Mouse (Mus musculus) hindbrain, embryonic 10.5 days (tissue): ENCODE data around the gene Gm14327. TPM values are rescaled to one million over a fixed set of nuclear protein-coding genes. Genes with fewer than 3 reads are reported as not detected.
"Not testable (repeated sequence)": the region's sequence is repeated elsewhere in the genome, so short reads cannot be mapped to it uniquely, and the experiment has no call there.

Source experiments
- DNase-seq: peaks from one replicate; pipeline ENCODE4 v3.0.0-alpha.2; 2017; ENCODE audit warnings: low spot score
- H3K27ac ChIP-seq: fragments of 300-500 bp; sonication (generic); 2 replicates; pipeline ENCODE4 v1.5.1; 2016; ENCODE audit warnings: mild to moderate bottlenecking, moderate library complexity
- H3K27me3 ChIP-seq: fragments of 300-500 bp; sonication (generic); 2 replicates; pipeline ENCODE4 v1.6.1; 2016; ENCODE audit warnings: mild to moderate bottlenecking; ENCODE audit not compliant: poor library complexity, insufficient read depth, severe bottlenecking
- H3K36me3 ChIP-seq: fragments of 300-500 bp; sonication (generic); 2 replicates; pipeline ENCODE4 v1.6.1; 2016; ENCODE audit warnings: mild to moderate bottlenecking, moderate library complexity
- H3K4me1 ChIP-seq: fragments of 300-500 bp; sonication (generic); replicated peaks from 2 replicates; pipeline ENCODE4 v1.6.1; 2016; ENCODE audit warnings: mild to moderate bottlenecking
- H3K4me3 ChIP-seq: fragments of 300-500 bp; sonication (generic); 2 replicates; pipeline ENCODE4 v1.5.1; 2016; ENCODE audit warnings: mild to moderate bottlenecking, moderate library complexity
- H3K9me3 ChIP-seq: fragments of 300-500 bp; sonication (generic); 2 replicates; pipeline ENCODE4 v1.6.1; 2016; ENCODE audit warnings: mild to moderate bottlenecking, moderate library complexity
- WGBS: fragments of 180-500 bp; shearing (Covaris S2); methylation state at CpG from one replicate; pipeline ENCODE4 v1.1.7; 2016; 5-methylcytosine and 5-hydroxymethylcytosine counted together
- polyA plus RNA-seq: library from polyadenylated mRNA; unstranded; fragments of >200 nt; fragmentation: Nextera tagmentation; extraction: Ambion mirVana; gene quantifications from 2 replicates; pipeline ENCODE4 v1.2.1, GENCODE M21; 2016

Gm14327 gene
- 2.1 TPM in 2 replicates for polyA plus RNA-seq

GRCm38 (mm10) chr2:177897046-177897578 lies at the start of gene Gm14327:
Gene Gm14327 (plus strand): TSS chr2:177897096.
- not testable (repeated sequence) for H3K4me1 ChIP-seq, DNase-seq, H3K36me3 ChIP-seq, H3K4me3 ChIP-seq, H3K27me3 ChIP-seq, H3K9me3 ChIP-seq, H3K27ac ChIP-seq
- 50% methylated on average over 11 of the region's 13 CpGs for WGBS

- not testable (repeated sequence) for H3K27ac ChIP-seq, H3K4me3 ChIP-seq, H3K36me3 ChIP-seq, DNase-seq, H3K27me3 ChIP-seq, H3K9me3 ChIP-seq, H3K4me1 ChIP-seq
- WGBS = 86% methylated on average over 2 of the region's 2 CpGs
These were observed 34.6 kb upstream of the Gm14327 start for GRCm38 (mm10) chr2:177862254-177862653.

- H3K4me3 ChIP-seq, H3K27ac ChIP-seq, H3K27me3 ChIP-seq, H3K9me3 ChIP-seq, H3K36me3 ChIP-seq, H3K4me1 ChIP-seq, DNase-seq: not testable (repeated sequence)
- 90% methylated on average over 14 of the region's 14 CpGs for WGBS
These were observed 9.2 kb upstream of the Gm14327 start for GRCm38 (mm10) chr2:177887743-177888142.

DNA sequence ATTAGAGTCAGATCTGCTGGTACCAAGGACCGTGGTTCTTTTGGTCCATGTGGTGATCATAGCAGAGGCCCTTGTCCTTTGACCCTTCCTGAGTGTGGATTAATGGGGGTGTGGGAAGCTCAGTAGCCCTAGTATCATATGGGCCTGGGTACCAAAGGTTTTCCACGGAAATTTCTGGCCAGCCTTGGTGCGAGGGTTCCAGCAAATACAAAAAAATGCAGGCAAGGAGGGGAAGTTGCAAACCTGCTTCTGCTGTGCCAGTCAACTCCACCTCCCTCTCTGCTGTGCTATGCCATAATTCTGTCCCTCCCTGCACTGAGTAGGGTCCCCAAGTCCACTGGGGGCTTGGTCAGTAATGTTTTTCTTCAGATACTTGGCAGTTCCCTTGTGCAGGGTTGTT lies 1.3 kb downstream of the Gm14327 start:
- H3K36me3 ChIP-seq, H3K27ac ChIP-seq, H3K4me3 ChIP-seq, H3K9me3 ChIP-seq, H3K27me3 ChIP-seq, DNase-seq, H3K4me1 ChIP-seq: not testable (repeated sequence)
- 91% methylated on average over 2 of the region's 3 CpGs for WGBS

GRCm38 (mm10) chr2:177903276-177903675 lies 6.4 kb downstream of the Gm14327 start:
- not testable (repeated sequence) for H3K27me3 ChIP-seq, H3K36me3 ChIP-seq, H3K27ac ChIP-seq, DNase-seq, H3K9me3 ChIP-seq, H3K4me1 ChIP-seq, H3K4me3 ChIP-seq
- WGBS = 92% methylated on average over 5 of the region's 12 CpGs

DNA sequence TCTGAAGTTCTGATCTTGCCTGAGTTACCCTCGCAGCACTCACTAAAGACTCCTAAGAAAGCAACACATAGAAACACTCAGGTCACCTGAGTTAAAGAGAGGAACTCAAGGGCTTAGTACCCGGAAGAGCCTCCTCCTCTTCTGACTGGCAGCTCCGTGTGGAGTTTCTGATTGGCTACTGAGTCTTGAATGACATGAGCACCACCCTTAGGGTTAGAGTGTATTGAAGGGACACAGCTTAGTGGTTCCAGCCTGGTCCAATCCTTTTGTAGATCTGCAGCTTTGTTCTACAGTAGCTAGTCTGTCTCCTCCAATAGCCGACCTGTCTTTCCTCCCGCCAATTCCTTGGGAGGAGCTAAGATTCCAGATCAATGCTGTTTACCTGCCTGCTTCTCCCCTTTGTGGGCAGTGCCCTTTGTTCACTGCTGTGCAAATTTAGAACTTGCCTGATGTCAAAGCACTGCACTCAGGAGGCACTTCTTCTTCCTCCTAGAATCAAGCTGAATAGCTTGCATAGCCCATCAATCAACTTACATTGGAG lies 28.7 kb downstream of the Gm14327 start, which contains the start of gene Zfp972:
TSS of gene Zfp972 (minus strand) at position 51 of the 541 bp plus-strand sequence.
- WGBS = 65% methylated on average over 4 of the region's 5 CpGs
- H3K4me1 ChIP-seq, H3K36me3 ChIP-seq, H3K27me3 ChIP-seq, H3K9me3 ChIP-seq, DNase-seq, H3K4me3 ChIP-seq, H3K27ac ChIP-seq: not testable (repeated sequence)

Other genes with a start within 250 kb of the Gm14327 start
- gene Gm14322, start 137.8 kb upstream of the Gm14327 start, polyA plus RNA-seq = 4.2 and 8.9 TPM in 2 replicates
- gene Gm14325, start 56.8 kb upstream of the Gm14327 start, polyA plus RNA-seq = 28.2 and 41.1 TPM in 2 replicates
- 0.73 TPM in 1 of 2 replicates, not detected in the other for gene Zfp972, start 28.5 kb downstream of the Gm14327 start, polyA plus RNA-seq
- gene Gm14326, start 60.2 kb downstream of the Gm14327 start, polyA plus RNA-seq = 16.0 and 16.7 TPM in 2 replicates
- gene Zfp971, start 126.2 kb downstream of the Gm14327 start, polyA plus RNA-seq = 10.6 and 14.6 TPM in 2 replicates
- 12.6 and 17.3 TPM in 2 replicates for gene Zfp931, start 181.4 kb downstream of the Gm14327 start, polyA plus RNA-seq
- gene Phactr3, start 221.9 kb downstream of the Gm14327 start, polyA plus RNA-seq = 7.1 and 11.1 TPM in 2 replicates